Mouse (Mus musculus) CD4-positive, CD25-positive, alpha-beta regulatory T cell, adult 2 months (primary cell): ENCODE data around the gene Wdr78.

Experiments
- DNase-seq: peaks from one replicate; pipeline ENCODE4 v3.0.0-alpha.2; 2012; ENCODE audit warnings: low read depth, low spot score

Gene Wdr78

DNA sequence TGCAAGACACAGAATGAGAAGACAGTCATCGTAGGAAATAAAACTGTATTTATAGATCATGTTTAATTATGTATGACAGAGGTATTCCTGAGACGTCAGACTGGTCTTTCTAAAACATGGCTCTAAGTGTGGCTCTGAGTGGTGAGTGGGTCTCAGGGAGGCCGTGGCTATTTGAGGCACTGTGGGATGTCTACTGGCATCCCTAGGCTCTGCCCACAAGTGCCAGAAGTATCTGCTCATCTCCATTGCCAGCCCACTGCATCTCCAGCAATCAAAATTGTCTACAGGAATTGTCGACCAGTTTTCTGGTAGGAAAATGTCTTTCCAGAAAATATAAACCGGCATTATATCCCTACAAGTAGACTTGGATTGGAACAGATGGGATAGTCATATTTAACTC lies 57.4 kb downstream of the Wdr78 start:
- no peak for DNase-seq

DNA sequence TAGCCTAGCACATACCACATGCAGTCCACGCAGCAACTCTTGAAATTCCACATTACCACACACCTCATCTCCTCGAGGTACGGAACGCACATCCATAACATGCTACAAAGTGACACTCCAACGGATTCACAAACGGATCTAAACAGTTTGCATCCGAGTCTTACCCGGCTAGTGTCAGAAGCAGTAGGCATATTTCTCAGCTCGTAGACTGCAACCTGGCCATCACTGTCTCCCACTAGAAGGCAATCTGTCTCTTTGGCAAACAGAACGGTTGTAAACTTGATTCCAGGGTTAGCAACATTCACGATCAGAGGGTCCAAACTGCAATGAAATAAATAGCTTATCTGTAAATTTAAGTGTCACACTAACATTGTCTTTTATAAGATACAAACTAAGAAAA lies 66.3 kb downstream of the Wdr78 start:
- no peak for DNase-seq

DNA sequence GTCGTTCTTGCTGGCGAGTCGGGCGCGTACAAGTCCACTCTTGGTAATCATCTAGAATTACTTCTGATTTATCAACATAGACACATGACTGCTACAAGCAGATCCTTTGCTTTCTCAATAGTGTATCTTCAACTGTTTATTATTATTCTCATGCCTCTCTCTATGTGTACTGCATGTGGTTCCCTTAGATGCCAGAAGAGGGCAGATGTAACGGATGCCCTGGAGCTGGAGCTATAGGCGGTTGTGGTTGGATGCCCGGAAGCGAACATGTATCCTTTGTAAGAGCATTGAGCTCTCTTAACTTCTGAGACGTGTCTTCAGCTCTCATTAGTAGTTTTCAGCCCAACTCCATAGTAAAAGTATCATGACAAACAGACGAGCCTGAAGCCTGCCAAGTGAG lies 71.4 kb downstream of the Wdr78 start:
- peak; percentile 44 for DNase-seq

DNA sequence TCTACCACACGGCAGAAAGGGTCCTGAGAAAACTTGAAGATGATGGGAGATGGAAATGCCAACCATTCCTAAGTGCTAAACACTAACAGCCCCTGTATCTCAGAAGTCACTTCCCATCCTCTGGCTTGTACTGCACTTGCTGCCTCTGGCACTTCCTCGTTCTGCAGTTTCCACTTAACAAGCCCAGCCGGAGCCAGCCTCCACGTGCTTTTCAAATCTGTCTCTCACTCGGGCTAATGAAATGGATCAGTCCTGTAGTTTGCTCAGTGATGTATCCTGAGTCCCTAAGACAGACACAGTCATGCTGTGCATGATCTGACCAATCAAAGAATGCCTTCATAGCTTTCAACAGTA lies 74.5 kb downstream of the Wdr78 start:
- peak; percentile 7 for DNase-seq

DNA sequence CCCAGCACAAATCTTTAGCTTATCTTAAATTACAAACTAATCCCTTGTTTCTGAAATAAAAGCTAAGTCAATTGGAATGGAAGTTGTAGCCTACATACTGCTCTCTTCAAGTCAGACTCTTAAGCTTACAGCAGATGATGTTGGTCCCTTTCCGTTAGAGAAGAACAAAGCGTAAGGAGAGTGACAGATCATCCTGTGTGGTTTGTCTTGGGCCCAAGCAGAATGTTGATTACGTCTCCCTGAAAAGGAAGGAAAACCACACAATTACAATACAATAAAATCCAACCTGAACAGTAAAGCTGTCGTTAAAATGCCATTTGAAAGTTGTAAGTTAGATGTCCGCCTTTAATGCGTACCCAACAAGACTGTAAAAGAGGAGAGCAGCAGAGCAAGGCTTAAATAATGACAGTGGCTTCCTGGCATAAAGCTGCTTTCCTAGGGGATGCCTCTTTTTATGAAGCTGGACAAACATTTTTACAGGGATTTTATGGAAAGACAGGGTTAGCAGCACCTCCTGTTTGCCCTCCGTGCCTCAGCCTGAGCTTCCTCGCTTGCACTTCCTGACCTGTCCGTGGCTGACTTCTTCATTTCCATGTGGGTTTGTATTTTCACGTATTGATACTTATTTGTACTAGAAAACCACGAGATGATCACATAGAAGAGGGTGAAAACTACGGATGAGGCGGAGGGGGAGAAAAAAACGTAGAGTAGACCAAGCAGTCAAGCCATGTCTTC lies 75.1 kb downstream of the Wdr78 start:
- DNase-seq, result peak; percentile 41

DNA sequence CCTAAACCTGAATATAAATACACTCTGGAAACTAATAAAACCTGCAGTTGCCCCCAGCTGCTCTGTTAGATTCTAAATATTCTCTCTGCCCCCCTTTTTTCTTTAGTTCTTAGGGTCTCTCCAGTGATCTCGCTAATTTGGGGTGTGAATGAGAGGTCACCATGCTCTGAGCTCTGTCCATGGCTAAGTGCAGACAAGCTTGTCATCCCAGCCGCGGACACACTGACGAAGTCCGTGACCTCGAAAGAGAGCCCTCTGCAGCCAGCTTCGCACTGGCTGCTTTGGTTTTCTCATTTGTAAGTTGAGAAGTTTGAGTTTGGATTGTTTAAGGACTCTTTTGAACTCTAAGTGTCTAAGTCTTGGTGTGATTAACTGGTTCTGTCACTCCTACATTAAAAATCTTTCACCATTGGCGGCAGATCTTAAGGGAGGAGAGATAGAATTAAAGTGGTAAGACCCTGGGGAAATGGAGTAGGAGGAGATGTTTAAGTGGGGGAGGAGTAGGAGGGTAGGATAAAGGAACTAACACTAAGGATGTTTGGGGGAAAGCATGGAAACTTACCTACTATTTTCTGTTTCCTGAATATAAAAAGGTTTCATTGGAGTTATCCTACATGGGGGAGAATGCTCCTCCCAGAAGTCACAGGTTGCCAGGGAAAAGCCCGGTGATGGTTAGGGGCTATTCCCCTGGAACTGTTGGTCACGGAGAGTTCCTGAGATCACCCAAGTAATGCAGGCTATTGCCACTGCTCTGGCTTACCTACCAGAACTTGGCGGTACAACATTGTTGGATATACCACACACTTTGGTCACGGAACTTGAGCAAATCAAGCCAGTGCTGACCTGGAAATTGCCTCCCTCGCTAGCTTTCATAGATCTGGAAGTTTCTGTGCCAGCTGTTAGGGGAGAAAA lies 85.9 kb downstream of the Wdr78 start:
- no peak for DNase-seq

DNA sequence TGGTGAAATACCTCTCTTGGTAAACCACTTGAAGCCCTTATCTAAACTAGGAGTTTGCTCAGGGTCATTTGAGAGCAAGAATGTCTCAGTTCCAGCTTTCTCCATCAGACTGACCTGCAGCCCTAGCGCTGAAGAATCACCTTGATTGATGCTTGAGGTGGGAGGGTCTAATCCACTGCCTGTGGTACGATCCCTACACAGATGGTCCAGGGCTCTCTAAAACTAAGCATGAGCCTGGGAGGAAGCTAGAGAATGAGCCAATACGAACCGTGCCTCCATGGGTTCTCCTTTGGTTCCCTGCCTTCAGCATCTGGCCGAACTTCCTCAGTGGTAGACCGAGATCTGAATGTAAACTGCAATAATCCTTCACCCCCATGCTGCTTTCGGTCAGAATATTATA lies 86.6 kb downstream of the Wdr78 start:
- DNase-seq, result no peak

DNA sequence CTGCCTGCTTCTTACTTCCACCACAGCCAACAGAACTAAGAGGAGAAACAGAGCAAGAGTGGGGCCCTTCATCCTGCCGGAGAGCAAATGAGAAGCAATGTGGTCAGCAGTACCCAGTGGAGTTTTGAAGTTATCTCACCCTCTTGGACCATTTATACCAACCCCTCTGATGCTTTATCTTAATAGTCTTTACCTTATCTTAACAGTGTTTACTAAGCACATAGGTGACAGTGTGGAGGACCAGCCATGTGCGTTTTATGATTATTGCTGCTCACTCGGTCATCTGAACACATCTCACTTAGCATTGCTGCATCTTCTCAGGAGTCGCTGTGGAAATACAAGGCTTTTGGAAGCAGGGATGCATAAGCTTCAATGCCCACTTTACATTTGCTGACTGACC lies 87.7 kb downstream of the Wdr78 start, which contains the start of gene Insl5:
Gene Insl5 (minus strand): TSS at position 222 of the 400 bp plus-strand sequence.
- DNase-seq, result no peak

DNA sequence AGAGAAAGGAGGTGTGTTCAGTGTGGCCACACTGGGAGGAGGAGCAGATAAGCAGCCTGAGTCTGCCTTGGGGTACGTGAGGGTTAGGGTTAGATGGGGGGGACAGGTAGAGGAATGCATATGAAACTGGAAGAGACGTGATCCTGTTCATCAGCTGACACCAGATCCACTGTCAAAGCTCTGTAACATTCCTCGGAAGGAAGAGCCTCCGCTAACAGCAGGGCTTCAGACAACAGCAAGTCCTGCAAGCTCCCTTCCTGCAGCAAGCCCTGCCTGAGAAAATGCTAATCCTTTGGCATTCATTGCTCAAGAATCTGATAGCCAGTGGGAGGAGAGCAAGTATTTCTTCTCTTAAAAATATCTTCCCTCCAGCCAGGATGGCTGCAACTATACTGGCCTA lies 100.9 kb downstream of the Wdr78 start:
- no peak for DNase-seq

DNA sequence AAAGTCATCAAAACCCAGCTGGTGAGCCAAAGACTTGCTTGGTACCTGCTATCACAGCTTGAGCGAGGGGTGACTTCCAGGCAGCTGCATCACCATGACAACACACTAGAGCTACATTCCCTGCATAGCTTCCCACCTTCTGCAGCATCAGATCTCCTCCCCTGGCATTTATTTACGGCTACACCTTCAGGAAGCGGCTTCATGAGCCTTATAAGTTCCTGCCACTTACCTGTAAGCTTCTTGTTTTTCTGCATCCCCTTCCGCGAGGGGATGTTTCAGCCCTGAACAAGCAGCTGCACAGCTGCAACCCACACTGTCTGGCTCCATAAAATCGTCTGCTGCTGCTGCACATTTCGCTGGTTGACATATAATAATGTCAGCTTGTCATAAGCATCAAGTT lies 102.5 kb downstream of the Wdr78 start:
- no peak for DNase-seq

DNA sequence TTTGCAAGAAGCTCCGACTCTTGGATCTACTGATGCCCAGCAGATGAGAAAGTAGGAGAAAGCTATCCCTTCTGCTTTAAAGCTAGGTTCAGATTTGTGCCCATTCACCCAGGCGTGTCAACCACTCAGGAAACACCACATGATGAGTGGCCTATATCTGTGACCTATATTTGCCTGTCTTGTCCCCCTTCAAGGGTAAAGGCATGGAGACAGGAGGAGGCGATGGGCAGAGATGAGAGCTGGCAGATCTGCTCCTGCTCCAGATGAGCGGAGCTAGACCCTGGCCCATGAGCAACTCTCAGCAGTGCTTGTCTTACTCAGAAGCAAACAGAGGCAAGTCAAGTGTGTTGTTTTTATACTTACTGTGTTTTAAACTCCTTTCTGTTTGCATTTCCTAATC lies 103.6 kb downstream of the Wdr78 start:
- DNase-seq, result no peak

DNA sequence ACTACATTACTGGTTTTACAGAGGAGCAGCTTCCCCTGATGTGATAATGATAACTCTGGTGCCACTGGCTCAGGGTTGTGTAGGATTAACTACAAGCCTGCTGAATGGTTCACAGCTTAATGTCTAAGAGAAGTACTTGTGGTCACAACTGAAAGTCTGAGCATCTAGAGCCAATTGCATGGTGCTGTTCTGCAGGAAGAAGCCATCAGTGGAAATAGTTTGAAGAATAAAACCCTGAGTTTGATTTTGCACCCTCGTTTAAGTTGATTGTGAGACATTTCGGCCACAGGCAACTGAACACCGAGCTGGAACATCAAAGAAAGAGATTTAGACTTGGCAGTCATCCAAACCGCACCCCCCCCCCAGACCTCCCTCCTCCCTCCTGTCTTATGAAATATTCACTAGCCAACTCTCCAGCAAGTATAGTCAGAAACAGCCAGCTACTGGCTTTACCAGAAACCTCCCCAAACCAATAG lies 107.4 kb downstream of the Wdr78 start:
- DNase-seq, result peak; percentile 82

DNA sequence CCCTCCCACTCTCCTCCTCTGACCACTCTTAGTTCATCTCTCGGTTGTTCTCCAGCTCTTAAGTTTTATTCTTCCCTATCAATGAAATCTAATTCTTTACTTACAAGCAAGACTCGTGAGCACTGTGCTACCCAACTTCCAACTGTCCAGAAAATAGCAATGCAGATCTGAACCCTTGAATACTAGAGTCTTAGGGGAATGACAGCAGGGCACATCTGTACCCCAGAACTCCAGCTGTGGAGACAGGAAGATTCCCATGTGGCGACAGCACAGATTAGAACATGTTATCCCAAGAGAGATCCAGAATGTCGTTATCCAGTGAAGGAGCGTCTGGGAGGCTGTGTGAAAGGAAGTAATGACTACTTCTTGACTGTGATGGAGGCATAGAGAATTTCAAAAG lies 108.1 kb downstream of the Wdr78 start:
- no peak for DNase-seq

DNA sequence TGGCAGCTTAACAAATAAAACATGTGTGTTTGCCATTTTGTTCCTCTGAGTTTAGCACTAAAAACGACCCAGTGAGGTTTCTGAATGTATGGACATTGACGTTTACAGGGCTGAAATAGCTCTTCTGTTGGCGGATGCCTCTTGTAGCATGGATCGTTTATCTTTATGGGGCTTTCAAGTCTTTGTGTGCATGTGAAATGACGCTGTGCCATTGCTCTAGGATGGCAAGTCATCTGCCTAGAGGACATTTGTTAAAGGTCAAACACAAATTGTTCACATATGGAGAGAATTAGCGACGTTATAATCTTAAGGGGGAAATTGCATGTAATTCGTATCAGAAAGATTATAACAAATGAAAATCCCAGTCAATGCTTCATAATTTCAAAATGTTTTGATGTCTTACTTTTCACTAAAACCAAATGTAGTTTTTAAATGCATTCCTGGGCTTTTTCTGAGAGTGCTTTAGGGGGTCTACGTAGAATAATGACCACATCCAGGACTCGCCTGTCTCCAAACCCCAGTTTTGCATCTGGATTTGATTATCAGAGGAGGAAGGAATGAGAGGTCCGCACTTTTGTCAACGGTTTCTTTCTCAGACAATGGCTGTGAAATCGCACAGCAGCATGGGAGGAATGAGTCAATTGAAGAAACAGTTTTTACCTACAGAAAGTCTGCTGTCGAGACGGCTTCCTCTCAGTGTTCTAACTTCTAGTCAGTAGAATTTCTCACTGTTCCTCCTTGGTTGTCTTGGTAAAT lies 109.0 kb downstream of the Wdr78 start:
- DNase-seq, result no peak

DNA sequence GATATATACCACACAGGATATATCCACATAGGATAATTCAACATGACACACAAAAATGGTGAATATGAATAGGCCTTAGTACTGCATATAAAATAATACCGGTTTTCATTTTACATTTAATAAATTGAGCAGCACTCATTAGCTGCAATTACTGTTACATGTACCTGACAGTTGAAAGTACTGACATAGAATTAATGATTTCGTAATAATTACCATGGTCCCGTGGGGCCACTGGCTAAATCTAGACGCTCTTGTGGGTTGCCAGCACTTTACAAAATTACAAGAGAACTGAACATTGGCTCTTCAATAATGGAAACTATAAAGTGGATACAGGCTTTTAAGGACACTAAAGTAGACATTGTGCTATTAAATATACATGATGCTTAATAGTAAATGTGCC lies 109.7 kb downstream of the Wdr78 start:
- no peak for DNase-seq

DNA sequence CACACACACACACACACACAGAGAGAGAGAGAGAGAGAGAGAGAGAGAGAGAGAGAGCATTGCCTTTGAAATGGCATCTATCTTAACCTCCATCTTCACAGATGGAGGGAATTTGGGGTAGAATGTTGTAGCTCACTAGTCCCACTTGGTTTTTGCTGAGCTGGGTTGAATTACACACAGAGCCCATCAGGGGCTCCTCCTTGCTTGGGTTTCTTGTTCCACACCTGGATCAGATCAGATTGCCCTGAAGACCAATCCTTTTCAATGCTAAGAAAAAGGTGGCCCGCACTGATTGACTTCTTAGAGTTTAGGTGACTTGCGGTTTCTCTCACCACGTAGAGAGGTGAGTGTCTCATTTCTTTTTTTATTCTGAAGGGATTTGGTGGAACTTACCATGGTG lies 122.7 kb downstream of the Wdr78 start:
- no peak for DNase-seq

DNA sequence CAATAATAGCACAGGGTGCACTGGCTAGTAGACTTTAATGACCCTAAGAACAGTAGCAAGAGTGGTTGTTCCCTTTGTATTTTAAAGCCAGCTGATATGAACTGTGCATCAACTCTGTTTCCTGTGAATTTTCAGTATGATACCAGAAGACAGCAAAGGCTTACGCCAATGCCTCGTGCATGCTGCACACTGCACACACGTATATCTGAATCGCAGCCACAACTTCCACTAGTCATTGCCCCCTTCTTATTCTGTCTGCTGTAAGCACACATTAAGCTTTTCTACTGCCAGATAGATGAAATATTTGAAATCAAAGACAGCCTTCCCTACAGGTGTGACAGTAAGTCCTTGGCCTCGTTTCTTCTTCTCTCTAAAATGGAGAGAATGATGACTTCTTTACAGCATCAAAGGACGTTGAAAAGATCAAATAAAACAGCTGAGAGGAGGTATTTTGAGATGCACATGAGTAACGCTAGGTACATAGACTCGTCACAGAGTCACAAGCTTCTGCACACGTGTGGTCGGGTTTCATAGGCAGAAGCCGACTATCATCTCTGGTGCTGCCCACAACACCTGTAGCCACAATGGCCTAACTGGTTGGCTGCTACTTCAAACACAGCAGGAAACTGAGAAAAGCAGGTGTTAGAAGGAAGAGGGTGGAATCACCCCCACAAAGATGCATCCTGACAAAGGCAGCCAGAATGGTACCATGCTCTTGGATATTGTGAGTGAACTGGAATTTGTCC lies 123.6 kb downstream of the Wdr78 start:
- peak; percentile 61 for DNase-seq

DNA sequence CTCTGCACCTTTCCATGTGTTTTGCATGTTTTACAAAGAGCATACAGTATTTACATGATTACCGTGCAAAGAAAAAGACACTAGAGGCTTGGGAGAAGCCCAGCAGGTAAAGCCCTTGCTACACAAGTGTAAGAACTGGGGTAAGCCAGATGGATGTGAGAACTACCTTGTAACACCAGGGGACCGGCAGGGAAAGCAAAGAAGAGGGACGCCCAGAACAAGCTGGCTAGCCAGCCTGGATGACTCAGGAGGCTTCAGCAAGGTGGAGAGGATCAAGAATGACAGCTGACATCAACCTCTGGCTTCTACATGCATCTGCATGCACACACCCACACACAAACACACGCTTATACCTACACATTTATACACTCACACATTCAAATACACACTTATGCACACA lies 124.3 kb downstream of the Wdr78 start:
- DNase-seq, result peak; percentile 26

DNA sequence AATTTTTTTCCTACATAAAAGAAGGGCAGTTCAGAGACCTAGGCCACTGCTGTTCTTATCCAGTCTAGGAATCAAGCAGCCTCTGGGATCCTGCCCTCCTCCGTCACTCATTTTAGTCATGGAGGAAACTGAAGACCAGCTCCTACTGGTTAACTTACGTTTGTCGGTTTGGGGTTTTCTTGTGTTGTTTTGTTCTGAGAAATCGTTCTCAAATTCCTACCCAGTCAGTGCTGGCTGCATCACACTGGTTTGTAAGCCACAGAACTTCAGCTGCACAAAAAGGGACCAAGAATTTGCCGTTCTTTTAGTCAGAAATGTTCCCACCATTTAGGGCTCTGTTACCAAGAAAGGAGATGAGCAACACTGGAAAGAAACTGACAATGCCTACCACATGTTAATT lies 125.0 kb downstream of the Wdr78 start:
- peak; percentile 57 for DNase-seq

DNA sequence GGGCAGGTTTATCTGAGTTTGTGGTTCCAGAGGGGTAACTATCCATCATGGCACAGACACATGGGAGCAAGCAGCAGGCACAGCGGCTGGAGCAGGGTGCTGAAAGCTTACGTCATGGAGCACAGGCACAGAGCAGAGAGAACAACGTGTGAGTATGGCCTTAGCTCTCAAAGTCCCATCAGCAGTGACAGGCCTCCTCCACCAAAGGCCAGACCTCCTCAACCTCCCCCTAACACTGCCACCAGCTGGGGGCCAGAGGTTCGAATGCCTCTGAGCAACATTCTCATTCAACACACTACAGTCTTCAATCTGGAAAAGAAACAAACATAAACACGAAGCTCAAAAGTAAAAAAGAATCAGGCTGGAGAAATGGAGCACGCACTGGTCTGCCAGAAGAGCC lies 125.8 kb downstream of the Wdr78 start:
- no peak for DNase-seq
